Mouse (Mus musculus): ENCODE data around the gene Snta1. TPM values are rescaled to one million over a fixed set of nuclear protein-coding genes. Genes with fewer than 3 reads are reported as not detected.

Gene Snta1
- polyA plus RNA-seq, 1 experiment: not detected

DNA sequence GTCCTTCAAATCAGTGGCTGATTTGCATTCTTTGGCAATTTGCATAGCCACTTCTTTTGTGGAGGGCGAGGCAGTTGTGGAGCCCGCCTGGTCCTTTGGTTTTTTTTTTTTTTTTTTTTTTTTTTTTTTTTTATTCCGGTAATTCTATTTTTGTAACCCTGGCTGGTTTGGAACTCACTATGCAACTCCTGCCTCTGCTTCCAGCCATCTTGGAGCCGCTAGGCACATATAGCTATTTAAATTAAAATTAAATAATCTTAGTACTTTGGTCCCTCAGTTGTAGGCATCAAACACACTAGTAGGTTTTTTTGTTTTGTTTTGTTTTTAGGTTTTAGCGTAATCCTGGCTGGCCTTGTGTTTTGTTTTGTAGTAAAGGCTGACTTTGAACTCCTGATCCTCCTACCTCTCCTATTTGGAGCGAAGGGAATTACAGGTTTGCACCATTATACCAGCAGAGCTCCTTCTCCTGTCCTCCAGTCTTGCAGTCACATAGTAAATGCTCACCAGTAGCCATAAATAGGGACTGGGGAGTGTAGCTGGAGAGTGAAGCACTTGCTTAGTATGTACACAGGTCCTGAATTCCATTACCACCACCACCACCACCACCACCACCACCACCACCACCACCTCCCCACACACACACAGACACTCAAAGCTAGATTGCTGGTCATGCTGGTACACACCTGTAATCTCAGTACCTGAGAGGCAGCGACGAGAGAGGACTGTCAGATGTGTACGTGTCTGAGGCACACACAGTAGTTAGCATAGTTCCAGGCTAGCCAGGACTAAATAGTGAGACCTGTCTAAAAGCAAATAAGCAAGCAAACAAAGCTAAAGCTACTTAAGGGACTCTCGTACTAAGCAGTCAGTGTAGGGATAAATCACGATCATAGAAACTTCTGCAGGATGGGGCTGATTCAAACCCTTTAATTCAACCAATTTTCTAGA lies 19.3 kb upstream of the Snta1 start:
- Histone ChIP-seq H3K4me3 (ENCODE audit: insufficient read depth, low read depth, low read length) (peak overlapping the region; percentile 30), H3K4me1 (ENCODE audit: control insufficient read depth, insufficient read depth, low read length) (peaks cover 10% of the 10 kb centered on the region; the same call in 1 of the 2 replicates), H3K27ac (ENCODE audit: insufficient read depth, low read depth, low read length) (no peak overlapping the region)
- 77% methylated on average over 11 of the region's 11 CpGs for WGBS
- no peak for TF ChIP-seq POLR2A (IDR thresholded peaks at IDR 0.05; ENCODE audit: insufficient read depth, low read depth, low read length)
- TF ChIP-seq CTCF (IDR thresholded peaks at IDR 0.05; ENCODE audit: insufficient read depth, low read depth, low read length): no peak

- 19% methylated on average over 25 of the region's 25 CpGs for WGBS
- Histone ChIP-seq H3K4me3 (ENCODE audit: insufficient read depth, low read depth, low read length) (peak overlapping the region; percentile 30), H3K4me1 (ENCODE audit: control insufficient read depth, insufficient read depth, low read length) (peaks cover 12% of the 10 kb centered on the region), H3K27ac (ENCODE audit: insufficient read depth, low read depth, low read length) (no peak overlapping the region)
- no peak for TF ChIP-seq POLR2A (IDR thresholded peaks at IDR 0.05; ENCODE audit: insufficient read depth, low read depth, low read length)
Measured at GRCm38 (mm10) chr2:154426188-154426904, 18.4 kb upstream of the Snta1 start.

- Histone ChIP-seq H3K4me1 (ENCODE audit: control insufficient read depth, insufficient read depth, low read length) (peaks cover 16% of the 10 kb centered on the region), H3K4me3 (ENCODE audit: insufficient read depth, low read depth, low read length) (no peak overlapping the region), H3K27ac (ENCODE audit: insufficient read depth, low read depth, low read length) (no peak overlapping the region)
- WGBS: 95% methylated on average over 3 of the region's 3 CpGs
- TF ChIP-seq POLR2A (IDR thresholded peaks at IDR 0.05; ENCODE audit: insufficient read depth, low read depth, low read length) (no peak), CTCF (IDR thresholded peaks at IDR 0.05; ENCODE audit: insufficient read depth, low read depth, low read length) (no peak)
Measured at GRCm38 (mm10) chr2:154425522-154425921, 17.6 kb upstream of the Snta1 start.

DNA sequence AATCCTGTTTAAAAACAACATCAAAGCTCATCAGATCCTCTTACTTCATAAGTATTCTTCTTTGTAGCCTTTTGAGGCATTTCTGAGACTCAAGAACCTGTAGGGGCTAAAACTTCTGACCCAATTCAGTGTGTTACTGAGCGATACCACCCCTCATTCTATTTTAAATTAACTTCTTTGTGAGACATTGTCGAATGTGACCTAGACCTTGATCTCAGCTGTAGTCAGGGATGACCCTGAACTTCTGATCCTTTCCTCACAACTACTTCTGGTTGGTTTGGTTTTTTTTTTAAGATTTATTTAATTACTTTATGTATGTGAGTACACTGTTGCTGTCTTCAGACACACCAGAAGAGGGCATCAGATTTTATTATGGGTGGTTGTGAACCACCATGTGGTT lies 15.6 kb upstream of the Snta1 start:
- Histone ChIP-seq H3K4me3 (ENCODE audit: insufficient read depth, low read depth, low read length) (no peak overlapping the region), H3K27ac (ENCODE audit: insufficient read depth, low read depth, low read length) (no peak overlapping the region), H3K4me1 (ENCODE audit: control insufficient read depth, insufficient read depth, low read length) (peaks cover 23% of the 10 kb centered on the region)
- TF ChIP-seq POLR2A (IDR thresholded peaks at IDR 0.05; ENCODE audit: insufficient read depth, low read depth, low read length): no peak
- no peak for TF ChIP-seq CTCF (IDR thresholded peaks at IDR 0.05; ENCODE audit: insufficient read depth, low read depth, low read length)
- WGBS: 95% methylated on average over 2 of the region's 2 CpGs

DNA sequence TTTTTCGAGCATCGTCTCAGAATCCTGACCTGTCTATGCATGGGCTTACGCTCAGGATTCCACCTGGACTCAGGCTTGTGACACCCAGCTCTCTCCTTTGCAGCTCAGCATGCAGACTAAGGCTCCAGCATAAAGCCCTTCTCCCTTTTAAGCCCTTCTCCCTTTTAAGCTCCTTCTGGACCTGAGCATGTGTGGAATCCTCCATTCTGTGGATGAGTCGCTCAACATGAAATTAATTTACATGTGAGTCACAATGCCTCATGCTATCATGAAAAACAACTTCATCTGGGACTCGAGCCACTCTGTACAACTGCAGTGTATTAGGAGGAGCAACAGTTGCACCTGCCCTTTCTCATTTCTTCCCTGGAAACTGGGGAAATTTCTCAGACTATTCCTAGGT lies 14.3 kb upstream of the Snta1 start:
- Histone ChIP-seq H3K4me3 (ENCODE audit: insufficient read depth, low read depth, low read length) (no peak overlapping the region), H3K4me1 (ENCODE audit: control insufficient read depth, insufficient read depth, low read length) (peaks cover 18% of the 10 kb centered on the region), H3K27ac (ENCODE audit: insufficient read depth, low read depth, low read length) (no peak overlapping the region)
- WGBS: 76% methylated on average over 5 of the region's 5 CpGs
- no peak for TF ChIP-seq POLR2A (IDR thresholded peaks at IDR 0.05; ENCODE audit: insufficient read depth, low read depth, low read length)
- TF ChIP-seq CTCF (IDR thresholded peaks at IDR 0.05; ENCODE audit: insufficient read depth, low read depth, low read length): no peak

GRCm38 (mm10) chr2:154420942-154421731 lies 13.2 kb upstream of the Snta1 start:
- Histone ChIP-seq H3K4me1 (ENCODE audit: control insufficient read depth, insufficient read depth, low read length) (peaks cover 13% of the 10 kb centered on the region), H3K27ac (ENCODE audit: insufficient read depth, low read depth, low read length) (no peak overlapping the region), H3K4me3 (ENCODE audit: insufficient read depth, low read depth, low read length) (no peak overlapping the region)
- TF ChIP-seq CTCF (IDR thresholded peaks at IDR 0.05; ENCODE audit: insufficient read depth, low read depth, low read length) (no peak), POLR2A (IDR thresholded peaks at IDR 0.05; ENCODE audit: insufficient read depth, low read depth, low read length) (no peak)
- WGBS: 66% methylated on average over 7 of the region's 7 CpGs

DNA sequence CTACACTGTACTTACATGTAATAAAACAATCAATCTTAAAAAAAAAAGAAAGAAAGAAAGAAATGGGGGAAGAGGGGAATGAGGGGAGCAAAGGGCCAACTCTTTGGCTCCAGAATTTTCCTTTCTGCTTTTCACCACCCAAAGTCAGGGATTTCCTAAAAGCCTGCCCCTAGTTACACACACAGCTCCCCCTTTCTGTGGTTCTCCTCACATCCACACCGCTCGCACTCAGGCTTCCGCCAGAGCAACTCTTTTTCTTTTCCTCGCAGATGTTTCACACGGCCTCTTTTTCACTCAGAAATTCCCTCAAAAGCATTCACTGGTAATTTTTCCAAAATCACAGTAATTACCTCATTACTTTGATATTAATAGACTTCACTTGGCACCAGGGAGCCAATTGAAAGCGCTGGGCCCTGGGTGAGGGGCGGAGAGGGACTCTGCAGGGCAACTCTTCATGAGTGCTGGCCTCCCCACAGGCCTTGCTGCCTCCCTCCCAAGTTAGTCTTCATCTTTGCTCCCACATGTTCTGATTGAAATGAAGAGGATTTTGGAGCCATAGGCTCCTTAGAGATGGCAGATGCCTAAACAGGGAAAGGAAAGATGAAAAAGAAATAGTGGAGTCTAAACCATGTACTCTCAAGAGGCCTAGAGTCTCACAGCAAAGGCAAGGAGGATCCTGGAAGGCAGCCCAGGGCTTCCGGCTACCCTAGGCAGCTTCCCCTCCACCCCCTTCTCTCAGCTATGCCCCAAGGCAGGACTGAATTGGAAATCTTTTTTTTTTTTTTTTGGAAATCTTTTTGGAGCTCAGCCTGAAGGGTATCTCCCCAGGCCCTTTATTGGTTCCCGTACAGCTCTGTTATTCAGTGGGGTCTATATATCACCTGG lies 12.0 kb upstream of the Snta1 start:
- Histone ChIP-seq H3K4me1 (ENCODE audit: control insufficient read depth, insufficient read depth, low read length) (peaks cover 13% of the 10 kb centered on the region), H3K4me3 (ENCODE audit: insufficient read depth, low read depth, low read length) (no peak overlapping the region), H3K27ac (ENCODE audit: insufficient read depth, low read depth, low read length) (no peak overlapping the region)
- TF ChIP-seq CTCF (IDR thresholded peaks at IDR 0.05; ENCODE audit: insufficient read depth, low read depth, low read length): no peak
- TF ChIP-seq POLR2A (IDR thresholded peaks at IDR 0.05; ENCODE audit: insufficient read depth, low read depth, low read length): no peak
- WGBS: 29% methylated on average over 9 of the region's 9 CpGs

DNA sequence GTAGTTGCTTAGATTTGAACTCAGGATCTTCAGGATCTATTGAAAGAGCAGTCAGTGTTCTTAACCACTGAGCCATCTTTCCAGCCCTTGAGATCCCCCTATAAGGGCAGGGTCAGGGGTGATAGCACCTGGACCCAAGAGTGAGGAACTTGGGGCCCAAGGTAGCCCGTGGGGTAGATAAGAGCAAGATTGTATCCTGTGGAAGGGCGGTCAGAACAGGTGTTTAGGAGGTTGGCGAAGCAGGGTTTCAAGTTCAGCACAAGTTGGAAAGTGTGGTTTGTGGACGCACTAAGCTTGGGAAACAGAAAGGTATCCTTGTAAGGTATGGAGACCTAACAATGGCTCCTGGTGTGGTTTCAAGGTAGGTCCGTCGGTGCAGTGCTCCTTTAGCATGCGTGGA lies 10.1 kb upstream of the Snta1 start:
- no peak overlapping the region for H3K4me3 ChIP-seq (ENCODE audit: insufficient read depth, low read depth, low read length)
- peaks cover 13% of the 10 kb centered on the region for H3K4me1 ChIP-seq (ENCODE audit: control insufficient read depth, insufficient read depth, low read length)
- H3K27ac ChIP-seq (ENCODE audit: insufficient read depth, low read depth, low read length): no peak overlapping the region
- TF ChIP-seq POLR2A (IDR thresholded peaks at IDR 0.05; ENCODE audit: insufficient read depth, low read depth, low read length): no peak
- no peak for TF ChIP-seq CTCF (IDR thresholded peaks at IDR 0.05; ENCODE audit: insufficient read depth, low read depth, low read length)
- 97% methylated on average over 7 of the region's 7 CpGs for WGBS

Data from olfactory bulb, adult 2 months (tissue).